Mouse (Mus musculus): ENCODE measurements around the gene B4galnt1. TPM values are rescaled to one million over a fixed set of nuclear protein-coding genes. Genes with fewer than 3 reads are reported as not detected.

The B4galnt1 gene
- total RNA-seq, 4 experiments from 2014 or later, result 8.8 to 13.4 (median 11.1) TPM

DNA sequence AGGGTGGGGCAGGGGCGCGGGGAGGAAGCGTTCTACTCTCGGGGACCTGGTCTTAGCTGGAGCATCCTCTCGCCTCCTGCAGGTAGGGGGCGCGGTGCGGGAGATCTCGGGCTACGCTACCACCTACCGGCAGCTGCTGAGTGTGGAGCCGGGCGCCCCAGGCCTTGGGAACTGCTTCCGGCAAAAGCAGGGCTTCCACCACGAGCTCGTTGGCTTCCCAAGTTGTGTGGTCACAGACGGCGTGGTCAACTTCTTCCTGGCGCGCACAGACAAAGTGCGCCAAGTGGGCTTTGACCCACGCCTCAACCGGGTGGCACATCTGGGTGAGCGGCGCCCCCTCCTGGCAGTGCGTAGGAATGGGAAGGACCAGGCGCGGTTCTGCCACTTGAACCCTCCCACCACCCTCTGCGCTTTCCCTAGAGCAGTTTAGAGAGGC is 5.8 kb downstream of the B4galnt1 start:
- DNase-seq, result peak; percentile 47

DNA sequence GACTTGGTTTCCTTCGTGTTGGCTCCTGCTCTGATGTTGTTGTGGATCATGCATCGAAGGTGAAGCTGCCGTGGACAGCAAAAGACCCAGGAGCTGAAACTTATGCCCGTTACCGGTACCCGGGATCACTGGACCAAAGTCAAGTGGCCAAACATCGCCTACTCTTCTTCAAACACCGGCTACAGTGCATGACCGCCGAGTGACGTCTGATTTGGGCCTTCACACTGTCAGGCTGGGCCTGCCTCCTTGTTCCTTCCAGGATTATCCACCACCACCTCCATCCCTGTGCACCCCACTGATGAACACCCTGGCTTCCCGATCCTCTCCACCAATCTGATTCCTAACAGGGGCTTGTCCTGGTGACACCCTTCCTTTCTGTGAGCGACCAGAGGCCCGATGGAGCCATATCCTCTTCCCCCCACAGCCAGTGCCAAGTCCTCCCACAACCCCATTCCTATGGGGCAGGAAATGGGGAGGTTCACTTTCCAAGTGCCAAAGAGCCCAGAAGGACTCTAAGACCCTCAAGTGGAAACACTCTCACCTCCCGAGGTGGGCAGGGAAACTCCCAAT is 6.7 kb downstream of the B4galnt1 start:
- DNase-seq, result no peak

DNA sequence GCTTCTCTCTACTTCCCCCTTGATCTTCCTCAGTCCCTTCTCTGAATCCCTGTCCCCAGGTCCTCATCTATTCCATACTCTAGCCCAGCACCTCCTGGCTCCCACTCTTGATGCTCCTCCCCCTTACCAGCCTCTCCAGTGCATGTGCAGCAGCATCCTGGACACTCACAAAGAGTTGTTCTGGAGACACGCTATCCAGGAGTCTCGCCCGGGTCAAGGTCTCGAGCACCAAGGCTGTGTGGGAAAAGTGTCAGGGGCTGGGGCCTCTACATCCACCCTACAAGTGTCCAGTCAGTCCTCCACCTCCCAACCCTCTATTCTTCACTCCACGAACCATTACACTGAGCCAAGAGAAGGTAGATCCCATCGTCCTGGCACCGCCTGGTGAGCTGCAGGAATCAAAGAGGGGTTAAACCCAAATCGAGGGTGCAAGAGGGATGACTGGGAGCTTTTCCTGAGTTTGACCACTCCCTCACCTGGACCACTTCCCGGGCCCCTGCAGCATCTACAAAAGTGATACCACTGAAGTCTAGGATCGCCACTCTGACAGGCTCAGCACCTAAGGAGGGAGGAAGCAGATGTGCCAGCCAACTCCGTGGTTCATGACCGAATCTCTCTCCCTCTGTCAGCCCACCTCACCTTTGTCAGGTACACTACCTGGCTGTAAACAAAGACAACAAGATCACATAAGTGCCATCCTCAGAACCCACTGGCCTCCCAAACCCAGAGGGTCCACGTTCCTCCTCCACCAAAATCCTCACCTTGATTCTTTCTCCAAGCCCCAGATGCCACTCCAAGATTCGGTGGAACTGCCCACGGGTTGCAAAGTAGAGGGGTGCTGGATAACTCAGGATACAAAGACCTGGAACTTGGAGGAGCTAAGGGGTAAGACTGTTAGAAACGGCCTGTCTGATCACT is 8.4 kb downstream of the B4galnt1 start:
- no peak for DNase-seq

DNA sequence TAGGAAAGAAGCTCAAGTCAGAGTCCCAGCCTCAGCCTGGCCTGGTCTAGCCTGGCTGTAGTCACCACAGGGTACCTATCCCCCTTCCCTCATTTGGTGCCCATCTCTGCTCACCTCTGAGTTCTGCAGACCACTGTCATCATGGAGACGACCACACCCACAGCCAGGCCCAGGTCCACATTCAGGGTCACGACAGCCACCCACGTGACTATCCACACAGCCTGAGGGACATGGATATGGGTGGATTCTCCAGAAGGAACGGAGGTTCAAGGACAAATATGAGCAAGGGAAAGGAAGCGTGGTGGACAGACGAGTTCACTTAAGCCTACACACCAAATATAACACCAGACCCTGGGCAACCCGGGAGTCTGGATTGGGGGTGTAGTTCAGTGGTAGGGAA is 9.1 kb downstream of the B4galnt1 start:
- no peak for DNase-seq

DNA sequence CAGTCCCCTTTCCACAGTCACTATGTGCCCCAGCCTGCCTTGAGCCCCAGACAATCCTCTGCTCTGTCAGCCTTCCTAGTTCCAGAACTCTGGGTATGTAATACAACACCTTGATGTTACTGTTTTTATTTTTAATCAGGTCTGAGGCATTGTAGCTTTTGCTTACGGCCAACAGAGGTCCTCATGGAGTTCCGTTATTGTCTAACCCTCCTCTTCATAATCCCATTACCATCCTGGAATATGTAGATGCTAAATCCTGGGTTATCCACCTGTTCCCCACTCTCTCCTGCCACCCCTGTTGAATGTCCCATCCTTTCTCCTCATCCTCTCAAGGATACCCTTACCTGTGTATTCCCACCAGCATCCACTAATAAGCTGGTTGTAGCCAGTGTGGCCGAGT is 11.2 kb downstream of the B4galnt1 start:
- DNase-seq, result no peak

DNA sequence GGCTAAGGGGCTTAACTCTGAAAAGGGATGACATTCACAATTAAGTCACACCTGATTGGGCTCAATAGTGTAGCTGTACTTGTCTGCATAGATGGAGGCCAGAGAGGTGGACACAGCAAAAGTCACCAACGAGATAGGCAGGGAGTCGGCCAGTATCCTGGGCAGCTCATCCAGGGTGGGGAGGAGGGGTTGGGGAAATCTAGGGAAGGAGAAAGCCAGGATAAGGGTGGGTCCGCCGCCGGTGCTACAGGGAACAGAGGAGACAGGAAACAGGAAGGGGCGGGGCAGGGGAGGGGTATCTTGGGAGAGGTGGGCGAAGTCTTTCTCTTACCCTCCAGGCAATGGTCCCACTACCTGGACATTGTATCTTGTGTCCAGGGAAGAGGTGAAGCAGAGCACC is 11.7 kb downstream of the B4galnt1 start:
- no peak for DNase-seq

DNA sequence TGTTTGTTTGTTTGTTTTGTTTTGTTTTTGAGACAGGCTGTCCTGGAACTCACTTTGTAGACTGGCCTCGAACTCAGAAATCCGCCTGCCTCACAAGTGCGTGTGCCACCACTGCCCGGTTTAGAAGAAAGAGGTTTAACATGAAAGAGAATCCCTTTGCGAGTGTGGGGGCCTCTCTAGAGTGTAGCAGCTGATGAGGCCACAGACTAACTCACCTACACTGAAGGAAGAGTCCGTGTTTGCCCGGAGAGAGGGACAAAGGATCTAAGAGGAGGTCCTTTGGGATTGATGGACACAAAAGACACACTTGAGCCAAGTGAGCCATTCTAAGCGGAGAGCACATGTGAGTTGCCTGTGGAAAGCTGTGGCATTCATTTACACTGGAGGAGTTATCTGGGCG is 12.2 kb downstream of the B4galnt1 start:
- no peak for DNase-seq

DNA sequence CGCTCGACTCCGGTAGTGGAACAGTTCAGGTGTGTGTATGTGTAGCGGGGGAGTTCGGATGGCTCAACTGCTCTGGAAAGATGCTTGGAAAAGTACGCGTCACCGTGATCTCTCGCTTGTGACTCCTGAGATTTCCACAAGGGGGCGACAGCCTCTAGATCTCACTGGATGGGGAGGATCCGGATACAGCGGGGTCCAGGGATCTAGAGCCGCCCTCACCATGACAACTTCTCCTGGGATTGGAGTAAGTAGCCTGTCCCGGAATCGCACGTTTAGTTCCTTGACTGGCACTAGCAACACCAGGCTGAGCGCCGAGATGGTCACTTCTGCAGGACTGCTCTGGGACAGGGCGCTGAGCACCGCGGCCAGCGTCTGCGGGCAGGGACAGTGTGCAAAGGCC is 12.7 kb downstream of the B4galnt1 start:
- no peak for DNase-seq

DNA sequence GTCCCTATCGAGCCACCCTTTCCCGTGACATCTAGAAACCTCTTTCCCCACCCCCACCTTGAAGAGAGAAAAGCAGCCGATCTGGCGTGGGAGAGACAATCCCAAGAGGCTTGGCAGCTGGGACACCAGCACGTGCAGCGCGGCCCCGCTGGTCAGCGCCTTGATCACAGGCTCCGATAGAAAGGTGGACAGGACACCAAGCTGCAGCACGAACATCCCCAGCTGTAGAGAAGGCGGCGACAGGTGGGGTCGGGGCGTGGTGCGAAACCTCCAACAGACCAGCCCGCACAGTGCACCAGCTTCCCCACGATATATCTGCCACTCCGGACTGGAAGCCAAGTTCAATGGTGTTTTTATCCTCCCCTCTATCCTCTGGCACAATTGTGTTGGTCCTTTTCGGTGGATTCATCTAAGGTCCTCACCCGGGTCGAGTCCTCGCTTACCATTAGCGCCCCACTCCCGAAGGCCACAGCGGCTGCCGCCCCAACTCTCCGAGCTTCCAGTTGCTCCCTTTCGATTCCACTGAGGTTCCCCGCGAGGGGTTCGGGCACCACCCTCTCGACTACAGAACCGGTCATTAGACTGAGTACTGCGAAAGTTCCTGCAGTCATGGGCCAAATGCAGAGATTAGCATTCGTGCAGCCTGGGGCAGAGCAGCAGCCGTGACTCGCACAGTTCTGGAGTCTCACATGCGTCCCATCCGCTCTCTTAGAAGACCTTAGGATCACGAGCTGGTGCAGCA is 13.4 kb downstream of the B4galnt1 start:
- DNase-seq, result no peak

DNA sequence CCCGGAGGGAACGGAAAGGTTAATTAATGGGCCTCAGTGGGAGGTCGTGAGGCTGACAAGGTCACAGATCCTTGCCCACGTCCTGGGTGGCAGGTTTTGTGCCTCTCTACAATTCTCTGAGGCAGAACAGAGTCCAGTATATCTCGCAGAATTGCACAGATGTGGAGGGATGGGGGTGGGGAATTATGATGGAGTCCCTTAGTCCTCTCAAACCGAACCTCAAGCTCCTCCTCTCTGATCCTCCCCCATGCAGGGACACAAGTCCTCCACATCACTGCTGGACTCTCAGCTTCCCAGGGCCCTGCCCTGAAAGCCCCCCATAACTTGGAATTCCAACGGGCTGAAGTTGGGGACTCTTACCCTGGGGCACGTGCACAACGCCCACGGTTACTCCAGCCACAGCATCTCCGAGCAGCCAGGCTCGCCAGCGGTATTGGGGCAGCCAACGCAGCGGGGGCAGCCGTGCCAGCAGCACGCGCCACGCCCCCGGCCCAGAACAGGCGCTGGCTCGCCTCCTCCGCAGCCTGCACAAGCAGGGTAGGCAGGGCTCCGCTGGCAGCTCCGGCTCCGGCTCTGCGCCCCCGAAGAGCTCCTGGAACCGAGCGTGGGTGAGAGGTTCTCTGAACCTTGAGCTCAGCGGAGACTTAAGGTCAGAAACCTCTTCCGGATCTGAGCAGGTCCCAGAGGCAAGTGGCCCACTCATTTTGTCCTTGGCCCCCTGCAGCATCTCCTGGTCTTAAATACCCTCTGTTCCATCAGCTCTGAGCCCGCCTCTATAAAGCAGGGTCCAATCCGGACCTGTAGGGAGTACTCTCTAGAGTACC is 15.1 kb downstream of the B4galnt1 start, which contains the start of gene Slc26a10:
Slc26a10 (minus strand) TSS at position 775 of the 824 bp plus-strand sequence.
- no peak for DNase-seq

DNA sequence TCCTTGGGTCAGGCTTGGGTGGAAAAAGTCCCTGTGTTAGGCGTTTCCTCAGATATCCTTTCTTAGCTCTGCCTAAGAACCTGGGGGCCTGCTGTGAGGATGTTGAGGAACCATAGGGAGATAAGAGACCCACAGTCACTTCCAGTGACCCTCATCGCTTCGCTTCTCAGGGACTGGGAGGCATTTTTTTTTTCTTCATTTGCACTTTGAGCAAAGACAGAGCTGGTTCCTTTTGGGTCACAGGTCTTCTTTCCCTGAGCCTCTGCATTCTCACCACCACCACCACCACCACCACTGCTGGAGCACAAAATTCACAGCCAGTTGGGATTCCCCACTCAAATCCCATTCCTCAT is 15.6 kb downstream of the B4galnt1 start:
- no peak for DNase-seq

DNA sequence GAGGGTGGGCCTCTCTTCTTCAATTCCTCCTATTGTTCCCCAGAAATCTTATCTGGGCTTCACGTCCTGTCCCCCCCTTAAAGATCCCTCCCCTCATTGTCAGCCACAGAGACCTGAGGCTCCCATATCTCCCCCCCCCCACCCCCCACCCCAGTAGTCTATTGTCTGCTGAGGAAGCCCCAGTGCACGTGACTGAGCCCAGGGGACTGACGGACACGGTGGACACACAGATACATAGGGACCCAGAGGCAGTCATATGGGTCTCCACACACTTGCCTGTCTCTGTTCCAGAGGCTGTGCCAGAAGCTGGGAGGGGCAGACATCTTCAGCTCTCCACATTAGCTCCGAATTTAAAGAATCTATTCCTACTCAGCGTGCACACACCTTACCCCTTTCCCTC is 16.5 kb downstream of the B4galnt1 start:
- DNase-seq, result no peak

DNA sequence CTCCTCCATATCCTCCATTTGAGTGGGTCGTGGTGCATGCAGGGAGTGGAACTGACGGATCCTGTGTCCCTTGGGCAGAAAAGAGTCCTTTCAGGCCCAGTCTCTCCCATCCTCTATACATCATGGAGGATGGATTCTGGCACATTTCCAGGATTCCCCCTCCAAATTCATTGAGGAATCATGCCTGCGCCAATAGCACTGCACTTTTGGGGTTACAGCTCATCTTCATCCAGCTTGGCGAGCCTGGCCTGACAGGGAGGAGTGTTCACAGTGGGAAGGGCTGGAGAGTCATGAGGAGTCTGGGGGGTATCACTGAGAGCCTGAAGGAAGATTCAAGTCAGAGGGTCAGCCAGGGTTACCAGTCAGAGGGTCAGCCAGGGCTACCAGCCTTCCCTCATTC is 17.6 kb downstream of the B4galnt1 start:
- no peak for DNase-seq

DNA sequence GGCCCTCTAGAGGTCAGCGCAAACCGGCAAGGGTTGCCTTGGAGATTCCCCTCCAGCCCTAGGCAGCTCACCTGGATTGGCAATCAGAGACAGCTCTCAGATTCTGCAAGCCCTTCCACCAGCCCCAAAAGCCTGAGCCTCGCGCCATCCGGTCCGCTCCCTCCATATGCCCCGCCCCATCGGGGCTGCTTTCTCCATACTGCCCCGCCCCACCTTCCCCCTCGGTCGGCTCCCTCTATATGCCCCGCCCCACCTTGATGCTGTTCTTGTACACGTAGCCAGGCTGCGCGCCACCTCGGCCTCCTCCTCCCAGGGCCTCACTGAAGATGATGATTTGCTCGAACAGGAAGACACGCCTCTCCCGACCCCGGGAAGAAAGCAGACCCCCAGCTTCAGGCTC is 18.7 kb downstream of the B4galnt1 start:
- no peak for DNase-seq

DNA sequence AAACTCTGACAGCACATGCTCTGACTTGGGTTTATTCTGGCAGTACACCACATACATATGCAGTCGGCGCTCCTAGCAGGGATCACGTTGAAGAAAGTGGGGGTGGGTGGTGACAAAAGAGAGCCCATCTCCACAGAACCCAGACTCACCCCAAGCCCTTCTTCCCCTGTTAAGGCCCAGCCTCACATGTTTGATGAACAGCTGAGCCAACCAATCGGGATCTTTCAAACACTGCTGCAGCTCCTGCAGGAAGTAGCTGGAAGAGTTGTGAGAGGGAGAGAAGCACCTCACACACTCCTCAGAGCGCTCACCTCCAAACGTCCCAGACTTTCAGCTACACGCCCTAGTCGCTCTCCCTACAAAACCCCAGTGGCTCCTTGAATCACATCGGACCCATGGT is 20.1 kb downstream of the B4galnt1 start:
- no peak for DNase-seq

DNA sequence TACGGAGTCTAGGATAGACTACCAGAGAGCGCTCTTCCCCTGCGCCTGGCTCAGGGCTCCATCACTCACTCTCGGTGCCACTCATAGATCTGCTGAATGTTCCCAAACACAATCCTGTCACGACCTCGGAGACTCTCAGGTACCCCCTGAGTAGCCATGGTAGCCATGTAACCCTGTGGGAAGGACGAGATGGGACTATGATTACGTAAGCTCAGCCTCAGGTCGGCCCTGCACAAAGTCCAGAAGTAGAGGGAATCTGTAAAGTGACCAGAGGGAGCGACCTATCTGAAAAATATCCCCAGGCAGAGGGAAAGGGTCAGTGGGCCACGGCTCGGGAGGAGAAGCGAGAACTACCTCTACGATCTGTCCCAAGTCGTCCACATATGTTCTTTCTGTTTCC is 20.5 kb downstream of the B4galnt1 start:
- DNase-seq, result no peak

DNA sequence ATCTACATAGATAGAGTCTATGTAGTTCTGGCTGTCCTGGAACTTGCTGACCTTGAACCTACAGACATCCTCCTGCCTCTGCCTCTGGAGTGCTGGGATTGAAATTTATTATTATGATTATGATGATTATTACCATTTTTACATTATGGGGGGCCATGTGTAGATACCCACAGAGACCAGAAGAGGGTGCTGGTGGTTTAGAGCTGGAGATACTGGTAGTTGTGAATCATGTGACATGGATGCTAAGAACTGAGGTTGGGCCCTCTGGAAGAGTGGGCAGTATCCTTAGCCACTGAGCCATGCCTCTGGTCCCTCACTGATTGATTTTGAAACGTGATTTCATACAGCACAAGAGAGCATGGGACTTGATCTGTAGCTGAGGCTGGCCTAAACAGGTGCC is 21.4 kb downstream of the B4galnt1 start:
- DNase-seq, result no peak

DNA sequence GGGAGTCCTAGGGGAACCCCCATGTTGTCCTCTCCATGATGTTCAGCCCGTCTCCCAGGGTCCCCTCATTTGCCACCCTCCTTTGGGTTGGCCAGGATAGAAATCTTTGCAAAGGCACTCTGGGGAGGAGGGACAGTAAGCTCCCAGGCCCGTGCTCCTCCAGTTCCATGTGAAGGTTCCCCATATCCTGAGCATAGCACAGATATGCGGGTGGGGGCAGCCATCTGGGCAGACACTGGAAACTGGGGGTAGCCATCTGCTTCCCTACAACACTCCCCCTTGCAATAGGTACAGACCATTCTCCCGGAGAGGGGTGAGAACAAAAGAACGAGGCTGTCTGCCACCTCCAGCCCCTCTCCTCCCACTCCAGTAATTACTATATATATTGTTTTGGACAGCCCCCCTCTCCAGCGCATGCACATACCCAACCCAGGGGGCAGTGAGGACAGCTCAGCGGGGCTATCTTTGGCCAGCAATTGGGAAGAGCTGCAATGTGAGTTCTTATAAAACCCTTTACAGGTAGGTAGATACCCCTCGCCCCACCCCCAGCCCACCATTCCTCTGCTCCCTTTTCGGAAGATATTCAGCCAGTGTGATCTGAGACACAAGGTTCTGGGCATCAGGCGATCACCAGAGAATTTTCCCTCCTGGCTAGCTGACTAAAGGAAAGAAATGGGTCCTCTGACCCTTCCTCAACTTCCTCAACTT is 22.5 kb downstream of the B4galnt1 start:
- DNase-seq, result no peak

DNA sequence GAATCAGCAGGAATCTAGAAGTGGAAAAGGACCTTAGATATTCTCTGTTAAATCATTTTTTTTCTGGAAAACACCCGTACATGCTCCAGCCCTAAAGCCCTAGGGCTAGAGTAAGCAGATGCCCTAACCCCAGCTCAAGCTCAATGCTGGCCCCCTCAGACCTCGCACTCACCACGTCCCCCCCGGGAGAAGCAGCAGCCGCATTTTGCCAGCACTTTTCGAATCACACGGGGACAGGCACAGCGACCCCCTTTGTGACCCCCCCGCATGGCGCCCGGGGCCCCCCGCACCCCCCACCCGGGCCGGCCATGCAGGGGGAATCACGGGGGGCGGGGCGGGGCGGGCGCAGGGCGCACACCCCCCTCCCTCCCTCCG is 23.0 kb downstream of the B4galnt1 start:
- DNase-seq, result no peak

DNA sequence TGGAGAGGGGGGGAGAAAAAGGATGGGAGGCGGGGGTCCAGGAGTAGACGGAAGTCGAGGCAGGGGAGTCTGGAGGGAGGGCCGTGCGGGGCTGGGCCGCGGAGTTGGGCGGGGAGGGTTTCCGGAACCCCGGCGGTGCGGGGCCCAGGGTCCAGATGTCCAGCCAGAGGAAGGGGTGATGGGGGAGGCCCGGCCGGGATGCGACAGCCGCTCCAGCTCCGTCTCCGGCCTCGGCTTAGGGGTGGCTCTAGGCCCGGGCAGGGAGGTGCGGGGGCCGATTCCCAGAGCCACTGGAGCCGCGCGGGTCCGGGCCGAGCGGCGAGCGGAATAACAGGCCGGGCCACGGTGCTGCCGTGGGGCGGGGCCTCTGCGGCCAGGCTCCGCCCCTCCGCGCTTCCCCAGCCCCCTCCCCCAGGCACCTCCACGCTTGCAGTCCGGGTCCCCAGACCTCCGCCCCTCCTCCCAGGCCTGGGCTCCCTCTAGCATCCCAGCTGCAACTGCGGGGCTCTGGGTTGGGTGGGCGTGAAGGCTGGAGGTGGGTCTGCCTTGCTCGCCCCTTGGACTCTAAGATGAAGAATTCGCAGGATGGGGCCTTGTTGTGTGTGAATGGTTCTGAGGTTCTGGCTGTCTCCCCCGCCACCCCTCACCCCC is 23.6 kb downstream of the B4galnt1 start:
- no peak for DNase-seq

DNA sequence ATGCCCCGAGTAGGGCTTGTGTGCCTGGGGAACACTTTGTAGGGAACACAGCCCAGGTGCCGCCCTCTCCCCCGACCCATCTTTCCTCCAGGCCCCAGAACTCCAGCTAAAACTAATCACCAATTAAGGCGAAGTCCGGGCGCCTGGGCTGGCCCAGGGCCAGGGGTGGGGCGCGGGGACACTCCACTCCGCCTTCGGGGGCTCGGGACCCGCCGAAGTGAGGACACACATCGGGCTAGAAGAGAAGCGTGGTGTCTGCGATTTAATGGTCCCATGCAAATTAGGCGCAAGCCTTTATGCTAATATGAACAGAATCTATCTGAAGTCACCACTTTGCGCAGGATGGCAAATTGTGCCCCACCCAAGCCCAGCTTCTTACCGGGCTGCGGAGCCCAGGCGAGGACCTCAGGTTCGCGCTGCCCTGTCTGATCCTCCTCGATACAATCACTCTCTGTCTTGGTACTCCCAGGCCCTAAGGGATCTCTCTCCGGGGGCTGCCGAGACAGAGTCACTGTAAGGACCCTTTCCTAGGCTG is 24.2 kb downstream of the B4galnt1 start:
- no peak for DNase-seq
